8 mouse cellular contexts compared by ENCODE assay signal in genomic region chr9:55937224-55937663, GRCm38 (mm10). TPM values are rescaled to one million over a fixed set of nuclear protein-coding genes. Genes with fewer than 3 reads are reported as not detected.
DNase-seq lines count a peak whose midpoint lies in the region; ATAC-seq and TF ChIP-seq lines count a peak whose summit lies in the region.

No protein-coding gene starts in this region.

- H3K4me1 ChIP-seq in forebrain, embryonic 10.5 days, result peaks cover 28% of the 10 kb centered on the region
- no peaks in the 10 kb centered on the region; the same call in 1 of the 2 replicates for H3K4me1 ChIP-seq in kidney, adult 2 months (ENCODE audit: control insufficient read depth, insufficient read depth, low read length)
- peaks cover 10% of the 10 kb centered on the region for H3K4me1 ChIP-seq in midbrain, embryonic 14.5 days (ENCODE audit: control insufficient read depth, insufficient read depth, low read length)

- H3K4me3 ChIP-seq in layer of hippocampus, adult 2 months, result peak overlapping the region; percentile 88
- H3K4me3 ChIP-seq in forebrain, embryonic 10.5 days, result peak overlapping the region; percentile 73
- peak overlapping the region; percentile 84 for H3K4me3 ChIP-seq in kidney, adult 2 months (ENCODE audit: insufficient read depth, low read depth, low read length)
- peak overlapping the region; percentile 78 for H3K4me3 ChIP-seq in midbrain, embryonic 14.5 days (replicated peaks; ENCODE audit: low read depth, low read length)

- no peak for ATAC-seq in midbrain, embryonic 14.5 days (ENCODE audit: low FRiP score, low TSS enrichment)

- H3K9me3 ChIP-seq in forebrain, embryonic 10.5 days, result no peaks in the 10 kb centered on the region
- H3K9me3 ChIP-seq in midbrain, embryonic 14.5 days (ENCODE audit: control insufficient read depth, low read length), result no peaks in the 10 kb centered on the region

- peak overlapping the region; percentile 86 for H3K27ac ChIP-seq in layer of hippocampus, adult 2 months
- H3K27ac ChIP-seq in forebrain, embryonic 10.5 days, result peak overlapping the region; percentile 97
- no peak overlapping the region for H3K27ac ChIP-seq in kidney, adult 2 months (ENCODE audit: insufficient read depth, low read depth, low read length)
- peak overlapping the region; percentile 89 for H3K27ac ChIP-seq in midbrain, embryonic 14.5 days (replicated peaks; ENCODE audit: low read depth, low read length)

- peak overlapping the region; percentile 82 for H3K9ac ChIP-seq in midbrain, embryonic 14.5 days (replicated peaks; ENCODE audit: low read length)

- WGBS in forebrain, embryonic 10.5 days, result 50% methylated on average over 5 of the region's 5 CpGs
- 35% methylated on average over 5 of the region's 5 CpGs for WGBS in kidney, adult 2 months
- 40% methylated on average over 5 of the region's 5 CpGs for WGBS in midbrain, embryonic 14.5 days

- H3K27me3 ChIP-seq in forebrain, embryonic 10.5 days (ENCODE audit: poor library complexity, severe bottlenecking), result no peaks in the 10 kb centered on the region
- H3K27me3 ChIP-seq in kidney, adult 2 months (replicated peaks; ENCODE audit: control insufficient read depth, insufficient read depth, low read length), result no peaks in the 10 kb centered on the region
- no peaks in the 10 kb centered on the region for H3K27me3 ChIP-seq in midbrain, embryonic 14.5 days (ENCODE audit: control insufficient read depth, insufficient read depth, low read length)

- TF ChIP-seq POLR2A in kidney, adult 2 months (IDR thresholded peaks at IDR 0.05; ENCODE audit: low read depth, low read length), result no peak

- H3K36me3 ChIP-seq in forebrain, embryonic 10.5 days (replicated peaks), result 0 out of 2 replicates have a peak, but pooled peaks cover 3% of the 10 kb centered on the region
- no peaks in the 10 kb centered on the region for H3K36me3 ChIP-seq in kidney, adult 2 months (ENCODE audit: control insufficient read depth, insufficient read depth, low read length)
- H3K36me3 ChIP-seq in midbrain, embryonic 14.5 days (ENCODE audit: control insufficient read depth, insufficient read depth, low read length), result no peaks in the 10 kb centered on the region

- TF ChIP-seq CTCF in layer of hippocampus, adult 2 months (conservative IDR thresholded peaks at IDR 0.05), result no peak
- no peak for TF ChIP-seq CTCF in kidney, adult 2 months (conservative IDR thresholded peaks at IDR 0.05; ENCODE audit: insufficient read depth, insufficient read length, low read depth, low read length)

- DNase-seq in layer of hippocampus, adult 2 months (ENCODE audit: low spot score in 2 of 2), result no peak
- no peak for DNase-seq in layer of hippocampus, adult 9-10 months (ENCODE audit: low spot score)
- DNase-seq in MN1 (ENCODE audit: low spot score), result peak; percentile 18
- DNase-seq in forebrain, embryonic 10.5 days (ENCODE audit: extremely low spot score, low spot score), result peak; percentile 17
- DNase-seq in kidney, adult 2 months, result no peak
- DNase-seq in midbrain, embryonic 14.5 days, result peak; percentile 55
- peak; percentile 32 for DNase-seq in thymus, postnatal 25 days
- DNase-seq in layer of hippocampus, adult 18-20 months (ENCODE audit: low spot score in 2 of 2), result no peak

- peak overlapping the region; percentile 56 for H3K4me2 ChIP-seq in midbrain, embryonic 14.5 days (ENCODE audit: low read length)

RNA-seq across cellular contexts. Expression of gene Scaper, which starts 0.7 kb away (rescaled TPM):
- total RNA-seq in layer of hippocampus, adult 2 months (2021), result 10 to 100 TPM; 31.2 to 34.0 TPM
- polyA plus RNA-seq in forebrain, embryonic 10.5 days (2016; fragmentation: Nextera tagmentation; extraction: Ambion mirVana), result 6.0 and 6.1 TPM in 2 replicates
- 4.1 and 4.8 TPM in 2 replicates for polyA plus RNA-seq in kidney, adult 2 months (2012; rRNA removed)
- 37.4 and 48.9 TPM in 2 replicates for polyA plus RNA-seq in midbrain, embryonic 14.5 days (2014; fragmentation: Nextera tagmentation; extraction: Ambion mirVana)
- total RNA-seq in layer of hippocampus, adult 18-20 months (2021), result 10 to 100 TPM; 29.7 to 32.2 TPM

Comparison
In these comparisons a context has a peak if more than half of its experiments do, and no peak if none do; other contexts are left out.
1. DNase-seq: peak in MN1 (single experiment), forebrain, embryonic 10.5 days (single experiment), midbrain, embryonic 14.5 days (single experiment) and thymus, postnatal 25 days (single experiment); none in layer of hippocampus, adult 2 months (0 of 2), layer of hippocampus, adult 9-10 months (single experiment), kidney, adult 2 months (single experiment) and layer of hippocampus, adult 18-20 months (0 of 2).
2. Peak in every context shown above with its lines, with median percentiles within 50 percentile points of each other: H3K4me3 ChIP-seq.